Mouse (Mus musculus) adrenal gland, adult 8-10 months (tissue): Measurements from ENCODE around the gene Prune2. TPM values are rescaled to one million over a fixed set of nuclear protein-coding genes. Genes with fewer than 3 reads are reported as not detected.

Experiments used
- DNase-seq: peaks from one replicate; pipeline ENCODE4 v3.0.0; 2022
- total RNA-seq, 4 experiments: library from RNA; stranded (reverse); gene quantifications; 2 replicates each; pipeline ENCODE4 v1.2.4; 2022

The Prune2 gene
- total RNA-seq, 4 experiments from 2014 or later = 34.4 to 43.1 (median 40.0) TPM

- DNase-seq = no peak
Measured at GRCm38 (mm10) chr19:17264481-17265196, 308.7 kb downstream of the Prune2 start.

DNA sequence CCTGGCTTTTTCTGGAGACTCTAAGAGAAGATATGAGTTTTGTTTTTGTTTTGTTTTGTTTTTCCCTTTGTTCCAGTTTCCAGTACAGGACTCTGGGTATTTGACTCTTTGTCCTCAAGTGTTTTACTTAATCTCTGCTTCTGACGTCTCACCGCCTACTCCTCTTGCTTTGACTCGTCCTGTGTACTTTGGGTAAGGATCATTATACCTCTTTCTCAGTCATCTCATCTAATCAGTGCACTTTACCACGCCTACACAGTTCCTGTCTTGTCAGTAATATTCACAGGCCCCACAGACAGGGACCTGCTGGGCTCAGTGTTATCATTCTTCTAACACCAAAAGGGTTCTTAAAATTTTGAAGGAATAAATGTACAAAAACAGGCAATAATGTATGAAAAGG is 312.8 kb downstream of the Prune2 start:
- no peak for DNase-seq

GRCm38 (mm10) chr19:17271179-17271622 is 315.3 kb downstream of the Prune2 start:
- no peak for DNase-seq

DNA sequence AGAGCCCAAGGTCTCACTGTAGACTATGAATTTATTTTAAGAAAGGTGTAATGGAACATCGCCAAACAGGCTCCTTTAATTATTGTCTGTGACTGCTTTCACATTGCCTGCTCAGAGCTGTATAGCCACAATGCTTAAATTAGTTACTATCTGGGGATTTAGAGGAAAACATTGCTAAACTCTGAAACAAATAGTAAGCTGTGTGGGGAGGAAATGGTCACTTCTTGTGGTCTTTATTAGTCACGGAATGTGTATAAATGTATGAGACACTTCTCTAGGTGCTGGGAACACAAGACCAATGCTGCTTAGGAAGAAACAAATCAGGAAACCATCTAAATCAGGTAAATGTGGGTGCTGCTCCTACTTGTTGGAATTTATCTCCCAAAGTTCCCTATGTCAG is 317.1 kb downstream of the Prune2 start:
- DNase-seq = no peak

Other genes with a start within 250 kb of the Prune2 start
- gene Vps13a, start 175.2 kb upstream of the Prune2 start, total RNA-seq = 10 to 100 TPM; 33.9 to 48.8 (median 43.2) TPM
- not detected for gene Foxb2, start 82.3 kb upstream of the Prune2 start, total RNA-seq